Mouse (Mus musculus): Measurements from ENCODE around the gene Camk2g.

The Camk2g gene

DNA sequence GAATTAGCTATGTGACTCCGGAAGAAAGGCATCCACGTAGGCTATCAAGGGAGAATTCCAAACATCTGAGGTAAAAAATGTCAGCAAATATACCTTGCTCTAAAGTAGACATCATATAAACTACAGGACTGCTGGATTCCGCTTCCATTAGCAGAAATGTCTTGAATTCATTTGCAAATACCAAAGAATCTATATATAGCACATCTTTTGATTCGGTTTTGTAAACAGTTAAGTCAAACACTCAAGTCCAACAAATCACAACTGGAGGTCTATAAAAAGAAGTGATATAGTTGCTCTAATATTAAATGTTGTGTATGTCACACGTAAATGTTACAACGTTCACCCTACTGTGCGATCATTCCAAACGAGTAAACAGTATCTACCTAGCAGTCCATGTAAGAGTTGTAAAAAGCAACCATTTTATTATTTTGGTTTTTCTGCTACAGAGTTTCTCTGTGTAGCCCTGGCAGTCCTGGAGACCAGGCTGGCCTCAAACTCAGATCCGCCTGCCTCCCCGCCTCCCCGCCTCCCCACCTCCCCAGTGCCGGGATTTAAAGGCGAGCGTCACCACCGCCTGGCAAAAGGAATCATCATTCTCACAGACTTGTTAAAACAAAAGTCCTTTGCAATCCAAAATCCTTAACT lies 91.7 kb downstream of the Camk2g start:
- DNase-seq (ENCODE audit: low read depth, low spot score), result no peak

DNA sequence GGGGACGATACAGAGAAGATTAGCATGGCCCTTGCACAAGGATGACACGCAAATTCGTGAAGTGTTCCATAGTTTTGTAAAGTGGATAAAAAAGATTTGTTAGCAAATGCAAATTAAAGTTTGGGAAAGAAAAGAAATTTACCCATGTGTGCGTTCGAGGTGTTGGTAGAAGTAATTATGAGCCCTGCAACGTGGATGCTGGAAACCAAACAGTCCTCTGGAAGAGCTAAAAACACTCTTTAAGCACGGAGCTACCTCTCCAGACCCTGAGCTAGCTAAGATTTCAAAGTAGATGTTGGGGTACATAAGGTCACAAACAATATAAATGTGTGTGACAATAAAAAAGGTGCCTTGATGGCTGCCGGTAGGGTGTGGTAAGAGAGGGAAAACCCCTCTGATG lies 92.3 kb downstream of the Camk2g start:
- DNase-seq (ENCODE audit: low read depth, low spot score), result no peak

DNA sequence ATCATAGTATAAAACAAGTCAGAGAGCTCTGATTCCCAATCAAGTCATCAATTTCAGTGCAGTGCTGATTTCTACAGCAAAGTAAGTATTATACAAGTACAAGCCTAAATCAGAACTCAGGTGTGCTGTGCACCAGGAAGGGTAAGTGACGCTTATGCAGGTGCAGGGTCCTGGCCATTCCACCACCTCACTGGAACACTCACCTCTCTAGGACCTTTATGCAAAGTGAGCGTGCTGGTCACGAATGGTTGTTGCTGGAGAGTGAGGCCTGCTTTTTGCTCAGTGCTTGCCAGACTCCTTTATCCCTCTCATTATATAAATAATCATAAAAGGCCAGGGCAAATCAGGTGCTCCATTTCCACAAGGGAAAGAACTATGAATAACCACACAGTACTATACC lies 93.5 kb downstream of the Camk2g start:
- DNase-seq (ENCODE audit: low read depth, low spot score), result no peak

DNA sequence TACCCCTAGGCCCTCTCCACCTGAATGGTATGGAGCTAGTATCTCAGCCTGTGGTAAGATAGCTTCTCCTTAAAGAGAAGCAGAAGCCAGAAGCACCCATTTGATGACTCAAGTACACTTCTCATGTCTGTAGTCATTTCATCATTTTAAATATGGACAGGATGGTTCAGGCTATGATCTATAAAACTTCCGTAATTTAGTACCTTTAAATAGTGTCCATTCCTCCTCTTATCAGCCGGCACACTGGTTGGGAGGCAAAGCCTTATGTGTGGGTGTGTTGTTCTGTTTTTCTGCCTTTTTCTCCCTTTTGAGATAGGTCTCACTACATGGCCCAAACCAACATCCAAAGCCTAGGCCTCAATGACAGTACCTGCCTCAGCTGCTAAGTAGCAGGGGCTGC lies 95.4 kb downstream of the Camk2g start:
- no peak for DNase-seq (ENCODE audit: low read depth, low spot score)

DNA sequence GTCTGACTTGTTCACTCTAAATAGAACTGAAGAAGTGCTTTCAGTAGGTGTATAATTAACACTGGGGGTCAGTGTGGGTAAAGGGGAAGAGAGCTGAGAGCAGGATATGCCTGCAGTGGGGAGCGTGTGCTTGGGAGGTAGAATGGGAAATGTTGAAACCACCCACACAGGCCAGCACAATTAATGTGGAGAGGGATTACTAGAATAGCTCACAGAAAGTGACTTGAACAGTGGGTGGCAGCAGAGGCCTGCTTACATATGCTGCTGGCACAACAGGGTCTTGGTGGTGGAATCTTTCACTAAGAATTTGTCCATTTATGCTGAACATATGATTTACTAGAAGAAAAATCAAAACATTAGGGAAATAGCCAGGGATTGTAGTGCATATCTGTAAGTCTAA lies 96.9 kb downstream of the Camk2g start:
- DNase-seq (ENCODE audit: low read depth, low spot score), result peak; percentile 45

DNA sequence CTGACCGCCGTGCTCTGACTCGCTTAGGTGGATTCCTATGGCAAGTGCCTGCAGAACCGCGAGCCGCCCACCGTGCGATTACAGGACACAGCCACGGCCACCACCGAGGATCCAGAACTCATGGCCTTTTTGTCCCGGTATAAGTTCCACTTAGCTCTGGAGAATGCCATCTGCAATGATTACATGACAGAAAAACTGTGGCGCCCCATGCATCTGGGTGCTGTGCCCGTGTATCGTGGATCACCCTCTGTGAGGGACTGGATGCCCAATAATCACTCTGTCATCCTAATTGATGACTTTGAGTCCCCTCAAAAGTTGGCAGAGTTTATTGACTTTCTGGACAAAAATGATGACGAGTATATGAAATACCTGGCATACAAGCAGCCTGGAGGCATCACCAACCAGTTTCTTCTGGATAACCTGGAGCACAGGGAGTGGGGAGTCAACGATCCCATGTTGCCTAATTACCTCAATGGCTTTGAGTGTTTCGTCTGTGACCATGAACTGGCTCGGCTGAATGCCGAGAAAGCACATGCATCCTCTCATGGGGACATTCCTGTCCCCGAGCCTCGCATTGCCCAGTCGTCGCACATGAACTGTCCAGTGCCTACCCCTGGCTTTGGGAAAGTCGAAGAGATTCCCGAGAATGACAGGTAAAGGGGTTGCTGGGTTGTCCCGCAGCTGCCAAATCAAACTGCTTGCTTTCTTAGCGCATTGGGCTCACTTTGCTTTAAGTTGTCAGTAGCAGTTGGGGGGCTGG lies 97.9 kb downstream of the Camk2g start:
- DNase-seq (ENCODE audit: low read depth, low spot score), result no peak

DNA sequence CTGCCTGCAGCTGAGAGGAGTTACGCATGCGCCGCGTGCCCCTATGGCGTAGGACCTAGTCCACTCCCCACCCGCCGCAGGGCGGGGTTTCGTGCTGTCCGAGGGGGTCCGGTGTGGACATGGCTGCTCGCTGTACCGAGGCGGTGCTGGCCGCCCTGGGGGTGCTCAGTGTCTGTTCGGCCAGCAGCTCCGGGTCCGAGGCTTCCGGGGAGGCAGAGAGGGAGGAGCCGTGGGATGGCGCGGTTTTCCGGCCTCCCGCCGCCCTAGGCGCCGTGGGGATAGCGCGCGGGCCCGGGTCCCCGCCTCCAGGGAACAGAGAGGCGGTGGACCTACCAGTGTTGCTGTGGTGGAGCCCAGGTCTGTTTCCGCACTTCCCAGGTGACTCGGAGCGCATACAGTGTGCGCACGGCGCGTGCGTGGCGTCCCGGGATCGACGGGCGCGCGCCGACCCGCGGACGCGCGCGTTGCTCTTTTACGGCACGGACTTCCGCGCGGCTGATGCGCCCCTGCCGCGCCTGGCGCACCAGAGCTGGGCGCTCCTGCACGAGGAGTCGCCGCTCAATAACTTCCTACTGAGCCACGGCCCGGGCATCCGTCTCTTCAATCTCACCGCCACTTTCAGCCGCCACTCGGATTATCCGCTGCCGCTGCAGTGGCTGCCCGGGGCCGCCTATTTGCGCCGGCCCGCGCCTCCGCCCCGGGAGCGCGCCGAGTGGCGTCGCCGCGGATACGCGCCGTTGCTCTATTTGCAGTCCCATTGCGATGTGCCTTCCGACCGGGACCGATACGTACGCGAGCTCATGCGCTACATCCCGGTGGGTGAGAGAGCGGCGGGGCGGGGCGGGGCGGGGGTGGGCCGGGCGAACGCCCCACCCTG lies 98.8 kb downstream of the Camk2g start, which contains the start of gene Fut11:
Gene Fut11 (plus strand): TSS at position 85 of the 877 bp plus-strand sequence.
- DNase-seq (ENCODE audit: low read depth, low spot score), result peak; percentile 90

DNA sequence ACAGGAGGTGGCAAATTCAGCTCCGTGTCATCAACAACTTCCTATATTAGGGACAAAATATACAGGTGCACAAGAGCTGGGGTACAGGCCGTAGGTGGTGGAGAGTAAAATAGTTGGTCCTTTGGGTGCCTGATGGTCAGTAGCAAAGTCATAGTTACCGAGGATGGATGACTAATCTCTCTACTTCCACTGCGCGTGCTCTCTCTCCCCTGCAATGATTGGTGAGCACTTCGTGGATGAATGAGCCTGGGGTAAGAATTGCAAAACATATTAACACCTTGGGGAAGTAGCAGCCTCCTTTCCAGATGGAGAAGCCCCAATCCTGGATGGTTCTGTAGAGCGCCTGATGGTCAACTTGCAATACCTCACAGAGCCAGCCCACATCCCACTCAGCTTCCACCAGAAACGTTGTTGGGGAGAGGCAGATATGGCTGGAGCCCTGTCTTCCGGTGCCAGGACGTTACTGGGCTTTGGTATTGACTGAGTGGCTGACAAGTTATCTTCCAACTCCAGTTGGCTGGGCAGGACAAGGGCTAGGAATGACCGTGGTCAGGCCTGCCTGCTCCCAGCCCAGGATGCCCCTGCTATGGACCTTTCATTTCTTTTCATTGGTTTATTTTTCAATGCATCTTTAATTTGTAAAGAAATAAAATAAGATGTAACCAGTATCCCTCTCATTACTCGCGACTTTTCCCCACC lies 99.6 kb downstream of the Camk2g start:
- no peak for DNase-seq (ENCODE audit: low read depth, low spot score)

DNA sequence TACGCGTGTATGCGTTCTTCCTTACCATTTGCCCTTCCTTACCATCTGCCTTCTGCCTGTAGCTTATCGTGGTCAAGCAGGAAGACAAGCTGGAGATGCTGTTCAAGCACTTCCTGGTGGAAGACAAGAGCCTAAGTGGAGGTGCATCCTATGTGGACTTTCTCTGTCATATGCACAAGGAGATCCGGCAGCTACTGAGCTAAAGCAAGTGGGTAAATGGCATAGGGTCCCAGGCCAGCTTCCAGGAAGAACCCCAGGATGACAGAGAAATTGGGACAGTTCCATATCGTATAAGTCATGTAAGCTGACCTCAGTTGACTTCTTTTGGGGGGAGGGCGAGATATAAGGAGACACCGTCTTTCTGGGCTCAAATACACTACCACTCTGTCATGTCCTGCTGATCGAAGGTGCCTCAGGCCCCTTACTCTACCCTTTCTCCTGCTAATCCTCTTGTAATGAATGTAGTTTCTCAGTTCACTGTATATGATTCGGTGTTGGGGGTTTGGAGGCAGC lies 100.2 kb downstream of the Camk2g start:
- no peak for DNase-seq (ENCODE audit: low read depth, low spot score)

DNA sequence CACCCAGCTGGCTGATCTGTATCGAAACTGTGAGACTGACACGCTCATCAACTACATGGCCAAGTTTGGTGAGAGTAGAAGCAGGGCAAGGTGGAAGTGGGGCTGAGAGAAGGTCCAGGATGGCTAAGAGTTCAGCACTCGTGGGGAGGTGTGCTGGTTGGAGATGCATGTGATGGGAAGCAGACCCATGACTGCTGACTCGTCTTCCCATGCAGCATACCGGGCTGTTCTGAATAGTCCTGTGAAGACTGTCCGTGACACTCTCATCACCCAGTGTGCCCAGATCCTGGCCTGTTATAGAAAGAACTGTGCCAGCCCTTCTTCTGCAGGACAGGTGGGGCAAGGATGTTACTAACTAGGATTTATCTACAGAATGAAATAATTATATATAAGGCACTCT lies 102.1 kb downstream of the Camk2g start:
- no peak for DNase-seq (ENCODE audit: low read depth, low spot score)

DNA sequence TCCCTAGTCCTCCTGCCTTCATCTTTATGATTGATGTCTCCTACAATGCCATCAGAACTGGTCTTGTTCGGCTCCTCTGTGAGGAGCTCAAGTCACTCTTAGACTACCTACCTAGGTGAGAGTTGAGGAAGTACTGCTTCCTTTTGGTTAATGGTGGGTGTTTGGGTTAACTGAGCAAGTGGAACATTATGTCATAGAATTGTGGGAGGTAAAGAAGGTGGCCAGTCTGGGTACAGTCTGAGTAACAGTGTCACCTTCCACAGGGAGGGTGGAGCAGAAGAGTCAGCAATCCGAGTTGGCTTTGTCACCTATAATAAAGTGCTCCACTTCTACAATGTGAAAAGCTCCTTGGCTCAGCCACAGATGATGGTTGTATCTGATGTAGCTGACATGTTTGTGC lies 104.9 kb downstream of the Camk2g start:
- no peak for DNase-seq (ENCODE audit: low read depth, low spot score)

DNA sequence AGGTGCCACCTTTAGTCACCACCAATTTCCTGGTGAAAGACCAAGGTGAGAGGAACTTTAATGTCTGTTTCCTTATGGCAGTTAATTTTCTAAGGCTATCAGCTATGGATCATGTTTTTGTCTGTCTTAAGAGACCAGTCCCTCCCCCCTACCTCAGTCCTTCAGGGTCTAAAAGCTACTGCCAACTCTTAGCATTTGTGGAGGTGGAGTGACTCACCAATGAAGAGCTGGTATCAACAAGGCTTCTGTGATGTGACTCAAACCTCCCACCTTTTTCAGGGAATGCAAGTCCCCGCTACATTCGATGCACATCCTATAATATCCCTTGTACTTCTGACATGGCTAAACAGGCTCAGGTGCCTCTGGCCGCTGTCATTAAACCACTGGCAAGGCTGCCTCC lies 107.3 kb downstream of the Camk2g start:
- DNase-seq (ENCODE audit: low read depth, low spot score), result no peak

Measured in mesoderm, embryonic 11.5 days (tissue).